Mouse (Mus musculus): Measurements from ENCODE around the gene Ccnl2.

Gene Ccnl2

DNA sequence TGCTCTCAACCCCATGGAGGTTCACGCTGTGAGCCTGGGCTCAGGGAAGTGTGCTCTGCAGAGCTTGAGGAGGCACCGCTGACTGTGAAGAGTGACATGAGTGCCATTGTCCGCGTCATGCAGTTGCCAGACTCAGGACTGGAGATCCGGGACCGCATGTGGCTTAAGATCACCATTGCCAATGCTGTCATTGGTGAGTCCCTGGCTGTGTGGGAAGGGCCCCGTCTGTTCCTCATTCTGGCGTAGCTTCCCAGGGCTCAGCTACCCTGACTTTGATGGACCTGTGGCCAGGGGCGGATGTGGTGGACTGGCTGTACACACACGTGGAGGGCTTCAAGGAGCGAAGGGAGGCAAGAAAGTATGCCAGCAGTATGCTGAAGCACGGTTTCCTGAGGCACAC is 43.8 kb downstream of the Ccnl2 start:
- no peak for DNase-seq (ENCODE audit: low read depth, low spot score)
- no peaks in the 10 kb centered on the region for H3K27me3 ChIP-seq (ENCODE audit: control insufficient read depth, insufficient read depth, low read length, poor library complexity, severe bottlenecking)
- no peaks in the 10 kb centered on the region; the same call in none of the 2 replicates for H3K36me3 ChIP-seq (ENCODE audit: control insufficient read depth, insufficient read depth, low read length, poor library complexity, severe bottlenecking)

DNA sequence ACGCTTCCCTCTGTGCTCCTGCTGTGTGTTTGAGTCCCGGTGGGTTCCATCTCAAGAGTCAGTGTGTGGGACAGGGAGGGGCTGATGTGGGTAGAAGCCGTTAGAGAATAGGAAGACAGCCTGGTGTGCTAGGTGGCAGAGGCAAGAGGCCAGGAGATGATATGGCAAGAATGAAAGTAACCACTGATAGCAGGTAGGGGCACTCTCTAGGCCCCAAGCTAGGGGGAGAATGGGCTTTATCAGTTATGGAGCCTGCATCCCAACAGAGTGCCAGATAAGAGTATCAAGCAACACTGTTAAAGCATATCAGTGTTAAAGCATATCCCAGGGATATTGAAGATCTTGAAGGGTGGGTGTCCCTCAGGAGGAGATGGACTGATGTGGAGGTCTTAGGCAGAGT is 44.6 kb downstream of the Ccnl2 start:
- H3K27me3 ChIP-seq (ENCODE audit: control insufficient read depth, insufficient read depth, low read length, poor library complexity, severe bottlenecking): no peaks in the 10 kb centered on the region

DNA sequence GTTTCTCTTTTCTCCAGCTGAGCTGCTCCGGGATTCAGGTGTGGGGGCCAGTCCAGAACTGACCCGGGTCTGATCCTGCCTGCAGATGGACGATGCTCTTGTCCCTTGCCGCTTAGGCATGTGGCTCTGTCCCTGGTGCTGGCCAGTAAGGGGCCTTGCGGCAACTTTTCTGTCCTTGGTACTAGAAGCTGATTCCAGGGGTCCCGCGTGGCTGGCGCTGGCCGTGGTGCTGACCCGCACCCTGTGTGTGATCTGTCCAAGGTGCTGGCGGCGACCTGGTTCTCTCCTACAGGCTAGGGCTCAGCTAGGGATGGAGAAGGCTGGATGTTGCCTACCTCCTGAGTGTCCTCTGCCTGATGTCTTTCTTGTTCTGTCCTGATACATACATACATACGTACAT is 47.0 kb downstream of the Ccnl2 start:
- peak; percentile 21 for DNase-seq (ENCODE audit: low read depth, low spot score)
- Histone ChIP-seq H3K36me3 (ENCODE audit: control insufficient read depth, insufficient read depth, low read length, poor library complexity, severe bottlenecking) (no peaks in the 10 kb centered on the region; the same call in none of the 2 replicates), H3K27me3 (ENCODE audit: control insufficient read depth, insufficient read depth, low read length, poor library complexity, severe bottlenecking) (no peaks in the 10 kb centered on the region)

More for the DNA sequence above, 44.6 kb downstream of the Ccnl2 start:
- DNase-seq (ENCODE audit: low read depth, low spot score): no peak
- no peaks in the 10 kb centered on the region; the same call in none of the 2 replicates for H3K36me3 ChIP-seq (ENCODE audit: control insufficient read depth, insufficient read depth, low read length, poor library complexity, severe bottlenecking)

- peaks cover 3% of the 10 kb centered on the region; the same call in 1 of the 2 replicates for H3K36me3 ChIP-seq (ENCODE audit: control insufficient read depth, insufficient read depth, low read length, poor library complexity, severe bottlenecking)
- no peak for DNase-seq (ENCODE audit: low read depth, low spot score)
- no peaks in the 10 kb centered on the region for H3K27me3 ChIP-seq (ENCODE audit: control insufficient read depth, insufficient read depth, low read length, poor library complexity, severe bottlenecking)
Measured at GRCm38 (mm10) chr4:155861787-155862186, 49.5 kb downstream of the Ccnl2 start.

GRCm38 (mm10) chr4:155863001-155863400 is 50.7 kb downstream of the Ccnl2 start, which contains the start of gene Tas1r3:
Gene Tas1r3 (minus strand): TSS chr4:155863362.
- DNase-seq (ENCODE audit: low read depth, low spot score): no peak
- Histone ChIP-seq H3K27me3 (ENCODE audit: control insufficient read depth, insufficient read depth, low read length, poor library complexity, severe bottlenecking) (no peaks in the 10 kb centered on the region), H3K36me3 (ENCODE audit: control insufficient read depth, insufficient read depth, low read length, poor library complexity, severe bottlenecking) (peaks cover 3% of the 10 kb centered on the region; the same call in 1 of the 2 replicates)

DNA sequence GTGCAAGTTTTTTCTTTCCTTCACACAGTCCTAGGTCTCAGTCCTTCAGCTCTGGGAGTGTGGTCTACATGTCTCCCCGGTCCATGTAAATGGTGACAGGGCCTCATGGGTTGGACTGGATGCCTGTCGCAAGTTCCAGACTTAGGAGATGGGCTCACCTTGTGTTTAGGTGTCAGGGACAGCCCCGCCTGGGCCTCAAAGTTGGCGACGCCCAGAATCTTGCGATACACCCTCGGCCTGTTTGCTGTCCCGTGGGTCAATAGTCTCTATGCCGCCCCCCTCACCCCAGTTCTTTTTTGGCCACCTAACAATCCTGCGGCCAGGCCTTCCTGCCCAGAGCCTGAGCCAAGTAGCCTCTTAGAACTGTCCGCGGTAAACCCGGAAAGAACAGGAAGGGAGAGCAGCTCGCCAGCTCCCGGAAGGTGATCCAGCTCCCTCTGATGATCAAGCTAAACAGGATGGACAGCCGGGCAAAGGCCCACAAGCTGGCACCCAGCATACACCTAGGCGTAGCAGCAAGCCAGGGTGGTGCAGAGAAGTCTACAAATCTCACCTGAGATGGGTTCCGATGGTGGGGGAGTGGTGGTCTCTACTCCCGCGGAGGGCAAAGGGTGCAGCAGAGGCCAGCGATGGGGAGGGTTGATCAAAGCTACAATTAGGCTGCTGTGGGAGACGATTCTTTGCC is 56.5 kb downstream of the Ccnl2 start:
- DNase-seq (ENCODE audit: low read depth, low spot score): no peak
- Histone ChIP-seq H3K36me3 (ENCODE audit: control insufficient read depth, insufficient read depth, low read length, poor library complexity, severe bottlenecking) (peaks cover 5% of the 10 kb centered on the region; the same call in 1 of the 2 replicates), H3K27me3 (ENCODE audit: control insufficient read depth, insufficient read depth, low read length, poor library complexity, severe bottlenecking) (no peaks in the 10 kb centered on the region)

GRCm38 (mm10) chr4:155869317-155870033 is 57.2 kb downstream of the Ccnl2 start, which contains the start of the genes Cptp and Ints11:
Gene Cptp (minus strand): TSS chr4:155869440.
Gene Ints11 (plus strand): TSS chr4:155869546.
- H3K36me3 ChIP-seq (ENCODE audit: control insufficient read depth, insufficient read depth, low read length, poor library complexity, severe bottlenecking): peaks cover 5% of the 10 kb centered on the region; the same call in 1 of the 2 replicates
- no peaks in the 10 kb centered on the region for H3K27me3 ChIP-seq (ENCODE audit: control insufficient read depth, insufficient read depth, low read length, poor library complexity, severe bottlenecking)
- DNase-seq (ENCODE audit: low read depth, low spot score): peak; percentile 95

GRCm38 (mm10) chr4:155871404-155871803 is 59.1 kb downstream of the Ccnl2 start:
- H3K27me3 ChIP-seq (ENCODE audit: control insufficient read depth, insufficient read depth, low read length, poor library complexity, severe bottlenecking): no peaks in the 10 kb centered on the region
- H3K36me3 ChIP-seq (ENCODE audit: control insufficient read depth, insufficient read depth, low read length, poor library complexity, severe bottlenecking): peaks cover 5% of the 10 kb centered on the region; the same call in 1 of the 2 replicates
- no peak for DNase-seq (ENCODE audit: low read depth, low spot score)

All from splenic B cell, adult 2 months (primary cell).